ENCODE assay signal across 12 mouse cellular contexts in the genomic region with DNA sequence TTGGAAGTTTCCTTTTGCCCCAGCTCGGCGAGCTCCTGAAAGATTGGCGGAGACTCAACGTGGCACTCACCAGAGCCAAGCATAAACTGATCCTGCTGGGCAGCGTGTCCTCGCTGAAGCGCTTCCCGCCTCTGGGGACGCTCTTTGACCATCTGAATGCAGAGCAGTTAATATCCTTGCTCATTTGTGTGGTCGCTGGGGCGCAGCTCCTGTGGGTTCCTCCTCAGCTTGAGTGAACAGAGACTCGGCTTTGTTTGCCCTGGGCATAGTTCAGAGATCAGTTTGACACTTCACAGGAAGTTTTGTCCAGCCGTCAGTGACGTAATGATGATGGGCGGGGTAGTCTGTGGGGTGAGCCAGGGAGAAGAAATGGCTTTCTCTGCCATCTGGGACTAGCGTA. TPM values are rescaled to one million over a fixed set of nuclear protein-coding genes. Genes with fewer than 3 reads are reported as not detected.
DNase-seq lines count a peak whose midpoint lies in the region; ATAC-seq and TF ChIP-seq lines count a peak whose summit lies in the region.
"Had no signal": no experiment of that assay in that cellular context is flagged by ENCODE, and none has a peak within 500 bp of the region (broad histone marks: within the 10 kb centered on the region; RNA-seq: fewer than 3 reads in every experiment).

No protein-coding gene starts in this region.

- DNase-seq in cerebellum, adult 11 months = peak; percentile 23
- peak; percentile 59 for DNase-seq in retina, postnatal 1 day
- DNase-seq in retina, embryonic 14.5 days (ENCODE audit: low spot score) = no peak
- DNase-seq in kidney, postnatal 0 days (ENCODE audit: low spot score) = peak; percentile 58
- DNase-seq in splenic B cell, adult 2 months (ENCODE audit: low read depth, low spot score) = peak; percentile 88

- no peak overlapping the region for H3K9ac ChIP-seq in kidney, postnatal 0 days (ENCODE audit: low read depth, low read length)
- H3K9ac ChIP-seq in forebrain, embryonic 12.5 days = no peak overlapping the region
- H3K9ac ChIP-seq in heart, embryonic 12.5 days = no peak overlapping the region
- H3K9ac ChIP-seq: embryonic facial prominence, embryonic 15.5 days; limb, embryonic 15.5 days; neural tube, embryonic 13.5 days had no signal

- H3K27ac ChIP-seq in kidney, postnatal 0 days = no peak overlapping the region
- no peak overlapping the region for H3K27ac ChIP-seq in forebrain, embryonic 12.5 days
- no peak overlapping the region for H3K27ac ChIP-seq in heart, embryonic 12.5 days (ENCODE audit: poor library complexity, severe bottlenecking)
- H3K27ac ChIP-seq: embryonic facial prominence, embryonic 15.5 days; limb, embryonic 15.5 days; neural tube, embryonic 13.5 days had no signal

- no peaks in the 10 kb centered on the region for H3K36me3 ChIP-seq in kidney, postnatal 0 days (ENCODE audit: insufficient read depth, low read length)
- H3K36me3 ChIP-seq in splenic B cell, adult 2 months (ENCODE audit: control insufficient read depth, insufficient read depth, low read length, poor library complexity, severe bottlenecking) = no peaks in the 10 kb centered on the region
- H3K36me3 ChIP-seq in forebrain, embryonic 12.5 days (replicated peaks) = peaks cover 56% of the 10 kb centered on the region
- H3K36me3 ChIP-seq in heart, embryonic 12.5 days = peaks cover 63% of the 10 kb centered on the region

- TF ChIP-seq CTCF in kidney, postnatal 0 days (IDR thresholded peaks at IDR 0.05; ENCODE audit: low read depth) = peak; percentile 55

- no peak overlapping the region for H3K4me3 ChIP-seq in kidney, postnatal 0 days (replicated peaks; ENCODE audit: low read depth, low read length)
- no peak overlapping the region for H3K4me3 ChIP-seq in forebrain, embryonic 12.5 days (replicated peaks)
- no peak overlapping the region for H3K4me3 ChIP-seq in heart, embryonic 12.5 days
- H3K4me3 ChIP-seq: embryonic facial prominence, embryonic 15.5 days; limb, embryonic 15.5 days; neural tube, embryonic 13.5 days had no signal

- no peaks in the 10 kb centered on the region for H3K4me1 ChIP-seq in kidney, postnatal 0 days (replicated peaks; ENCODE audit: insufficient read depth, low read length)
- H3K4me1 ChIP-seq in forebrain, embryonic 12.5 days = no peaks in the 10 kb centered on the region
- H3K4me1 ChIP-seq in heart, embryonic 12.5 days (replicated peaks) = no peaks in the 10 kb centered on the region
- H3K4me1 ChIP-seq: embryonic facial prominence, embryonic 15.5 days; limb, embryonic 15.5 days; neural tube, embryonic 13.5 days had no signal

- H3K27me3 ChIP-seq in kidney, postnatal 0 days (ENCODE audit: insufficient read depth, low read length) = no peaks in the 10 kb centered on the region
- H3K27me3 ChIP-seq in splenic B cell, adult 2 months (ENCODE audit: control insufficient read depth, insufficient read depth, low read length, poor library complexity, severe bottlenecking) = no peaks in the 10 kb centered on the region
- no peaks in the 10 kb centered on the region for H3K27me3 ChIP-seq in forebrain, embryonic 12.5 days
- H3K27me3 ChIP-seq in heart, embryonic 12.5 days (replicated peaks) = no peaks in the 10 kb centered on the region
- H3K27me3 ChIP-seq: embryonic facial prominence, embryonic 15.5 days; limb, embryonic 15.5 days; neural tube, embryonic 13.5 days had no signal

- no peak for ATAC-seq in cerebellum, adult (ENCODE audit: insufficient number of reproducible peaks, low FRiP score, low TSS enrichment)
- ATAC-seq in kidney, postnatal 0 days (replicated peaks; ENCODE audit: low FRiP score, low read depth) = peak; percentile 73
- no peak for ATAC-seq in forebrain, embryonic 12.5 days (ENCODE audit: low FRiP score)
- no peak for ATAC-seq in heart, embryonic 12.5 days (ENCODE audit: insufficient number of reproducible peaks, low FRiP score)

- H3K4me2 ChIP-seq in kidney, postnatal 0 days (ENCODE audit: low read length) = no peak overlapping the region
- H3K4me2 ChIP-seq in forebrain, embryonic 12.5 days = no peak overlapping the region
- H3K4me2 ChIP-seq in heart, embryonic 12.5 days = no peak overlapping the region
- H3K4me2 ChIP-seq: embryonic facial prominence, embryonic 15.5 days; heart, embryonic 11.5 days; limb, embryonic 15.5 days; neural tube, embryonic 13.5 days had no signal

- H3K9me3 ChIP-seq in kidney, postnatal 0 days (replicated peaks; ENCODE audit: low read length) = no peaks in the 10 kb centered on the region
- H3K9me3 ChIP-seq in forebrain, embryonic 12.5 days = no peaks in the 10 kb centered on the region
- H3K9me3 ChIP-seq in heart, embryonic 12.5 days (replicated peaks) = no peaks in the 10 kb centered on the region
- H3K9me3 ChIP-seq: embryonic facial prominence, embryonic 15.5 days; limb, embryonic 15.5 days; neural tube, embryonic 13.5 days had no signal

- WGBS in kidney, postnatal 0 days = 56% methylated on average over 16 of the region's 16 CpGs
- WGBS in forebrain, embryonic 12.5 days = 77% methylated on average over 16 of the region's 16 CpGs
- WGBS in heart, embryonic 12.5 days = 77% methylated on average over 16 of the region's 16 CpGs

RNA-seq across cellular contexts. Expression of a gene that starts 8.2 kb away (rescaled TPM):
- polyA plus RNA-seq in kidney, postnatal 0 days (2015; fragmentation: Nextera tagmentation; extraction: Ambion mirVana) = 20.8 and 21.5 TPM in 2 replicates
- 34.9 and 39.5 TPM in 2 replicates for polyA plus RNA-seq in forebrain, embryonic 12.5 days (2016; fragmentation: Nextera tagmentation; extraction: Ambion mirVana)
- 14.6 and 15.9 TPM in 2 replicates for polyA plus RNA-seq in heart, embryonic 12.5 days (2016; fragmentation: Nextera tagmentation; extraction: Ambion mirVana)

RNA-seq across cellular contexts. Expression of a gene that starts 25.0 kb away (rescaled TPM):
- polyA plus RNA-seq in kidney, postnatal 0 days (2015; fragmentation: Nextera tagmentation; extraction: Ambion mirVana) = 9.0 and 12.7 TPM in 2 replicates
- 24.1 and 25.6 TPM in 2 replicates for polyA plus RNA-seq in forebrain, embryonic 12.5 days (2016; fragmentation: Nextera tagmentation; extraction: Ambion mirVana)
- 25.5 and 26.5 TPM in 2 replicates for polyA plus RNA-seq in heart, embryonic 12.5 days (2016; fragmentation: Nextera tagmentation; extraction: Ambion mirVana)

RNA-seq across cellular contexts. Expression of a gene that starts 51.4 kb away (rescaled TPM):
- 27.3 and 27.6 TPM in 2 replicates for polyA plus RNA-seq in kidney, postnatal 0 days (2015; fragmentation: Nextera tagmentation; extraction: Ambion mirVana)
- polyA plus RNA-seq in forebrain, embryonic 12.5 days (2016; fragmentation: Nextera tagmentation; extraction: Ambion mirVana) = 13.0 and 13.1 TPM in 2 replicates
- 13.1 and 13.3 TPM in 2 replicates for polyA plus RNA-seq in heart, embryonic 12.5 days (2016; fragmentation: Nextera tagmentation; extraction: Ambion mirVana)

RNA-seq across cellular contexts. Expression of a gene that starts 52.2 kb away (rescaled TPM):
- polyA plus RNA-seq in kidney, postnatal 0 days (2015; fragmentation: Nextera tagmentation; extraction: Ambion mirVana) = 56.7 and 57.8 TPM in 2 replicates
- polyA plus RNA-seq in forebrain, embryonic 12.5 days (2016; fragmentation: Nextera tagmentation; extraction: Ambion mirVana) = 260 and 265 TPM in 2 replicates
- polyA plus RNA-seq in heart, embryonic 12.5 days (2016; fragmentation: Nextera tagmentation; extraction: Ambion mirVana) = 70.7 and 77.3 TPM in 2 replicates

RNA-seq across cellular contexts. Expression of a gene that starts 52.3 kb away (rescaled TPM):
- 11.6 and 12.6 TPM in 2 replicates for polyA plus RNA-seq in kidney, postnatal 0 days (2015; fragmentation: Nextera tagmentation; extraction: Ambion mirVana)
- polyA plus RNA-seq in forebrain, embryonic 12.5 days (2016; fragmentation: Nextera tagmentation; extraction: Ambion mirVana) = 0.96 and 1.1 TPM in 2 replicates
- polyA plus RNA-seq in heart, embryonic 12.5 days (2016; fragmentation: Nextera tagmentation; extraction: Ambion mirVana) = 0.68 and 0.78 TPM in 2 replicates
